Mouse (Mus musculus): ENCODE data around the gene Srp72.

GRCm38 (mm10) chr5:77013171-77013570, 38.7 kb downstream of the Srp72 start:
- TF ChIP-seq GATA1 (IDR thresholded peaks at IDR 0.05; ENCODE audit: borderline replicate concordance, low read length) (no peak), FLI1 (IDR thresholded peaks at IDR 0.05; ENCODE audit: low read length) (no peak)
